Mouse (Mus musculus) cerebellum, adult 2 months (tissue): Measurements from ENCODE around the gene Sirt6.

Experiments used
- CTCF ChIP-seq: fragments of 200-500 bp; IDR thresholded peaks from 2 replicates; pipeline ENCODE4 v1.5.1; 2011; ENCODE audit warnings: low read depth, mild to moderate bottlenecking, control low read depth, low read length, moderate library complexity, borderline replicate concordance; ENCODE audit not compliant: insufficient read depth
- POLR2A ChIP-seq: fragments of 200-500 bp; IDR thresholded peaks from 2 replicates; pipeline ENCODE4 v1.6.1; 2011; ENCODE audit warnings: low read length, control low read depth, borderline replicate concordance; ENCODE audit not compliant: insufficient read depth

DNA sequence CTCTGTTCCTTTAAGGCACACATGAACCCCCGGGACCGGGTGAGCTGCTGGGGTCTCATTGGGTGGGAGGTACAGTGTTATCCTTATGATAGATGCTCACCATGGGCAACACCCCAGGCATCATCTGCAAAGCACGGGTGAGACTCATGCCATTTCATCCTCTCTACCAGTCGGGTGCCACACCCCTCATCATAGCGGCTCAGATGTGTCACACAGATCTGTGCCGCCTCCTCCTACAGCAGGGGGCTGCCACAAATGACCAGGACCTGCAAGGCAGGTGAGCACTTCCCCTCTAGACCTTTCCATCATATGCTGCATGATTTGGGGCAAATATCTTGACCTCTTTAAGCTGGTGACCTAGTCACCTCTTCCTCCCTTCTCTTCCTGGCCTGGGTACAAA lies 10.5 kb upstream of the Sirt6 start:
- TF ChIP-seq CTCF (no peak), POLR2A (no peak)
